Mouse (Mus musculus): ENCODE data around the gene Il10. TPM values are rescaled to one million over a fixed set of nuclear protein-coding genes. Genes with fewer than 3 reads are reported as not detected.
A peak's percentile ranks its signal among the peaks of the same experiment; 100 is the strongest.

Gene Il10
- not detected for total RNA-seq (2021)
- long read RNA-seq: 0 reads

DNA sequence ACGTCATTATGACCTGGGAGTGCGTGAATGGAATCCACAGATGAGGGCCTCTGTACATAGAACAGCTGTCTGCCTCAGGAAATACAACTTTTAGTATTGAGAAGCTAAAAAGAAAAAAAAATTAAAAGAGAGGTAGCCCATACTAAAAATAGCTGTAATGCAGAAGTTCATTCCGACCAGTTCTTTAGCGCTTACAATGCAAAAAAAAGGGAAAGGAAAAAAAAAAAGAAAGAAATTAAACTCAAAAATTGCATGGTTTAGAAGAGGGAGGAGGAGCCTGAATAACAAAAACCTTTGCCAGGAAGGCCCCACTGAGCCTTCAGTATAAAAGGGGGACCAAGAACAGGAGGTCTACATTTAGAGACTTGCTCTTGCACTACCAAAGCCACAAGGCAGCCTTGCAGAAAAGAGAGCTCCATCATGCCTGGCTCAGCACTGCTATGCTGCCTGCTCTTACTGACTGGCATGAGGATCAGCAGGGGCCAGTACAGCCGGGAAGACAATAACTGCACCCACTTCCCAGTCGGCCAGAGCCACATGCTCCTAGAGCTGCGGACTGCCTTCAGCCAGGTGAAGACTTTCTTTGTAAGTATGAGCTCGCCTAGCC is at the start of gene Il10:
Il10 (plus strand) TSS at position 354 of the 607 bp plus-strand sequence.
- no peak for DNase-seq (ENCODE audit: low spot score in 2 of 2)

DNA sequence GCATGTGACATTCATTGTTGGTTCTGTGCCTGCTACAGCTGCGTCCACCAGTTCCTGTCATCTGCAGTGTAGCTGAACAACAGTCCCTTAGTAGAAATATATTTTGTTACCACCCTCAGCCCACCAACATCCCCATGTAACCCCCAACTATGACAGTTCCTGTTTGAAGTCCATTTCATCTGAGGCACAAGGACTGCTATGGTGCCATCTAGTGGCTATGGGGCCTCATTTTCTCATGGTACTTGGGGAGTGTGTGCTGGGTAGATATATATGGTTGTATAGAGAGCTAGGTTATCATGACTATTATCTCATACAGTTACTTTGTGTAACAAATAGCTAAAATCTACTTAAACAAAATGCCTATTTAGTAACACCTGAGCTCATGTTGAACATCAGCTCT is 40.2 kb upstream of the Il10 start:
- peak in 1 of 2 experiments; percentile 58 for DNase-seq (ENCODE audit: low spot score in 2 of 2)

DNA sequence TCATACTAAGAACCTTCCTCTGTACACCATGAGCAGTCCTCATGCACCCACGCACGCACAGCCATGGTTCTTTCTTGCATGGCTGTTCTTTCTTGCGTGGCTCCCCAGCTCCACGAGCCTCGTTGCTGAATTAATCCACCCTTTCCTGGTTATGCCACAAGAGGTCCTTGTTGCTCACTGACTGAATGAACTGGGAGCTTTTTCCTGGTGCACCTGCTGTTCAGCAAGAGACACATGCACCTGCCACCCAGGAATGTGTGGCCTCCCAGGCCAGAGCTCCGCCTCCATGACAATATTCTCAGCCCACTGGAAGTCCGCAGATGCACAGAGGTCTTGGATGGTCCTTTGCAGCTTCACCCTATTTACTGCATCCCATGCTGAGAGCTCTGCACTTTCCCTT is 35.2 kb upstream of the Il10 start:
- peak; percentile 6 to 29 for DNase-seq (ENCODE audit: low spot score in 2 of 2)

DNA sequence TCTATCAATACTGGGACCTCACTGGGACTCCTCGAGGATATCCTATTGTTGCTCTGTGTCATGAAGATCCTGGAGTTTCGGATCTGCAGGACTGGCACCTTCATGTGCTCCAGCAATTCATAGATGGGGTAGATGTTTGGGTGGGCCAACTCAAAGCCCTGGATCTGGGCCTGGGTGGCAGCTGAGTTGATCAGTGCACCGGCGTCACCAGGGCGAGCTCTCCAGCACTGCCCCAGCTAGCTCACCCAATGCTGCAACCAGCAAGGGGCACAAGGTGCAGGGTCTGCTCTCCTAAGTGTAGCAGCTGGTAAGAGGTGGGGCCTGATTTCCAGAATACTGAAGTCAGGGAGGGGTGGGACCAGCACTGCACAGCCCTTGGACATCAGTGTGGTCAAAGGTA is 32.6 kb upstream of the Il10 start:
- no peak for DNase-seq (ENCODE audit: low spot score in 2 of 2)

DNA sequence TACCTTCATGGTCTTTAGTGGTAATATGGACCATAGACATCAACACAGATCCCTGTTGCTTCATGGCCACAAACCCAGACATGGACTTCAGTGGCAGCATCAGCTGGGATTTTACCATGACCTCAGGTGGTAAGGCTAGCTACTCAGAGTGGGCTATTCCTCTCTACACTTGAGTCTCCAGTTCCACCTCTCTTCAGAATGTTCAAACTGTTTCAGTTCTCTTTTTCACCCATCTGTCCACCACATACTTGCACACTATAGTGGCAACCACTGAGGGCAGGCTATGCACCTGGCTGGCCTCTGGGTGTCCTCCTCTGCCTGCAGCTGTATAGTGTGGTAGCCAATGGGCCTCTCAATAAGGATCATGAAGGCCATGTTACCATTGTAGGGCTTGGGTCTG is 32.2 kb upstream of the Il10 start:
- no peak for DNase-seq (ENCODE audit: low spot score in 2 of 2)

DNA sequence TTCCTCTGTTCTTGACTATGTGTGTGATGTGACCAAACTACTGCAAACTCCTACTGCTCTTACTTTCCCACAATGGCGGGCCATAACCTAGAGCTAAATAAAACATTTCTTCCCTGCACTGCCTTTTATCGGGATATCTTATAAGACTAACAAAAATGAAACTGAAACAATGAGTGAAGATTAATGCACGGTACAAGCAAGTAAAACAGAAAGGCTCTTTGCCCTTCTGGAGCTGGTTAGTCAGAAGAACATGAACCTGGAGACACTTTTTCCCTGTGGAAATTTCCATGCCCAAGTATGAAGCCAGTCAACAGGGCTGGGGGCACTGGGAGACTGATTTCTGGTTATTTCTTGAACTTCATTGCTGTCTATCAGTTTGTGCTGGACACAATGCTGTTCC is 30.3 kb upstream of the Il10 start:
- no peak for DNase-seq (ENCODE audit: low spot score in 2 of 2)

DNA sequence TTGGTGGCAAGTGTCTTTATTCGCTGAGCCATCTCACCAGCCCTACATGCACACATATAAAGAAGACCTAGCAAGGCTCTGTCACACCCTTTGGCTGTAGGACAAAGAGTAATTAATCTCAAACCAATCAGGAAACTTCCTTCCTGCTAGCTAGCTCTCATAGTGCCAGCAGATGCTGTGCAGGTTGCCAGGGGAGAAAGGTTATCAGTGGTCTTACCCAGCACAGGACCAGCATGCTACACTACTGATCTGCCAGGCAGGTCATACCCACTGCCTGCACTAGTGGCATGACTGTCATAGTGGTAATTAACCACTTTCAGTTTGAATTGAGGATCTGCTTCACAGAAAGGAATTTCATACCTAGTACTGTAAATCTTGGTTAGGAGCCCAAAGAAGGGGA is 29.2 kb upstream of the Il10 start:
- DNase-seq (ENCODE audit: low spot score in 2 of 2): no peak

DNA sequence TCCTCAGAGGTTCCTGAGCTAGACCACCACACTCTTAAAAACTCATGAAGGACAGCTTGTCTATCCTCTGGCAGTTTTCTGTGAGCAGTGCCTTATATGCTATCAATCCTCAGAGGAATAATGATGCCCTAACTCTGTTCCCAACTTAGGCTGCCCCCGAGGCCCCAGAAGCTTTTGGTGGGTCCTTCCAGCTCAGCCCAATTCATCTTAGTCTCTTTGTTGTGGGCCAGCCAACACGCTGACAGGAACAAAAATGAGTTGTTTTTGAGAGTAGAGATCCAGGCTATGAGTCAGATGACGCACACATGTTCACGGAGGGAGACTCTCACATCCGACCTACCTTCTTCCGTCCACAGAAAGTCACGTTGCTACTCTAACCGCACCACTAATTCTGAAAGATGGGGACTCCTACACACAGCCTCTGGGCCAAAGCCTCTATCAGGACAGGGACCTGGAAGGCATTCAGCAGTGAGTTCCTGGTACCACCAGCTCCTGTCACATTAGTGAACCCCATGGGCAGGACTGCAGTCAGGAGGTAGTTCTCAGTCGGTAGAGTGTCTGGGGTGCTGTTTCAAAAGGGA is 26.0 kb upstream of the Il10 start:
- no peak for DNase-seq (ENCODE audit: low spot score in 2 of 2)

DNA sequence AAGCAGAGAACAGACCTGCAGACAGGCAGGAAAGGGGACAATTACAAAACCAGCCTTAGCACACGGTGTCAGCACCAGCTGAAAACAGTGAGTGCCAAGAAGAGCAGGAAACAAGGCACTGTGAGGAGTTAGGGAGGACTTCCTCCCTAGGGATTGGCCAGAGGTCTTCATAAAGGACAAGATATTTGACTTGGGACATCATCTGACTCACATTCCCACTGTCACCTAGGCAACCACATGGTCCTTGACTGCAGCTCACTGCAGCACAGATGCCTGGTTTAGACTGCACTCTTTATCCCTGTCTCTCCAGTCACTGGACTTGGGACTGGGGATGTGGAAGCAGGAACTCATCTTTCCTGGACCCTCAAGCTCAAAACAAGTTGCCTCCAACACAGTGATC is 24.1 kb upstream of the Il10 start:
- no peak for DNase-seq (ENCODE audit: low spot score in 2 of 2)

DNA sequence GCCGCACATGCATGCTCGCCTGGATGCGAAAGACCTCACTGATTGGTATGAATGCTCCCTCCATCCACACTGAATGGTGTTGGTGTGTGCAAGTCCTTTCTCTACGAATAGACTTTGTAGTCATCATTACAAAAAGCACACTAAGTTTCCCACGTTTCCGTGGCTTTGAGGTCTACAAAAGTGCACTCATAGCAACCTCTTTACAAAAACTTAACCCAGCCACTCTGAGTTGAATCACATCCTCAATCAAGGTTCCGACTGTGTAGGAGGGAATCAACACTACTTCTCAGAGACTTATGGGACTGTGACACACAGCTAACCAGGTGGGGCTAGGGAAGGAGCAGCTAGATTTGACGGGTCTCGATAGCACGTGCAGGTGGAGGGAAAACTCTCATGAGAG is 23.3 kb upstream of the Il10 start:
- DNase-seq (ENCODE audit: low spot score in 2 of 2): no peak

DNA sequence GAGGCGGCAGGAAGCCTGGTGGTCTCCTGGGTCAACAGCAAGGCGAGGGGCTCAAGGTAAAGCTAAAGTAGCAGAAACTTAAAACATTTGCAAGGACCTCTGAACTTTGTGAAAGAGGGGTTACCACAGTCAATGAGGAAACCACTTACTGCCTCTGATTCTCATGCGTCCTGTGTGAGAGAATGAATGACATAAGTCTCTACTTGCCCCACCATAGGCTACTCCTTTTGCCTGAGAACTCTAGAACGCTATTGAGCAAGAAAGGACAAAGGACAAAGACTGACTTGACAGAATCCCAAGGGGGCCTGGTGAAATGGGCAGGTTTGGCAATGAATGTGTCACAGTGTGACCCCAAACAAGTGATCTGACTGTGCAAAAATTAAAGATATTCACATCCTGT is 22.2 kb upstream of the Il10 start:
- no peak for DNase-seq (ENCODE audit: low spot score in 2 of 2)

DNA sequence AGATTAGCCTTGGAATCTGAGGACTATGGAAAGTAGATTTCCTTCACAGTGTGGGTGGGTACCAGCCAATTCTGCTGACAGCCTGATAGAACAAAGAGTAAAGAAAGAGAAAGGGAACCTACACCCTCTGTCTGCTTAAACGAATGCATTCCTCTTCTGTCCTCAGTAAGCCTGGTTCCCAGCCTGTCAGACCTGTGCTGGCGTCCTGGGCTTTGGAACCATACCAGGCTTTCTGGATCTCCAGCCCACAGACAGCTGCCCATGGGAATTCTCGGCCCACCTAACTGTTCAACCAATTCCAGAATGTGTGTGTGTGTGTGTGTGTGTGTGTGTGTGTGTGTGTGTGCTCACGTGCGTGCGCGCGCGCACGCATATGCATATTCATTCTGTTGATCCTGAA is 21.3 kb upstream of the Il10 start:
- DNase-seq (ENCODE audit: low spot score in 2 of 2): peak; percentile 29 to 59

DNA sequence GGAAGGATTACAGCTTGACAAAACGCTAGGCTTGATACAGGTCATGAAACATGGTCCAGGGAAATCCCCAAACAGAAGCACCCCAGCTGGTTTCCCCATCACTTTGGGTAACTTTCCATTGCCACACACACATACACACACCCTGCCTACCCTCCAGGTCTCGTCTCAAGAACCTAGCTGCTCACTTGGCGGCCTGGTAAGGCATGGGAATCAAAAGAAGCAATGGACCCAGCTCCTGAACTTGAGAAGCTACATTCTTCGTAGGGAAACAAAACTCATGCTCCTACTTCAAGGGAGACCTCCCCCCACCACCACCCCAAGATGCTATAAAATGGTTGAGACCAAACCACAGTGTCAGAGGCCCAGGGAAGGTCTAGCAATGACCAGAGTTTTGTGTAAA is 19.9 kb upstream of the Il10 start:
- DNase-seq (ENCODE audit: low spot score in 2 of 2): no peak

DNA sequence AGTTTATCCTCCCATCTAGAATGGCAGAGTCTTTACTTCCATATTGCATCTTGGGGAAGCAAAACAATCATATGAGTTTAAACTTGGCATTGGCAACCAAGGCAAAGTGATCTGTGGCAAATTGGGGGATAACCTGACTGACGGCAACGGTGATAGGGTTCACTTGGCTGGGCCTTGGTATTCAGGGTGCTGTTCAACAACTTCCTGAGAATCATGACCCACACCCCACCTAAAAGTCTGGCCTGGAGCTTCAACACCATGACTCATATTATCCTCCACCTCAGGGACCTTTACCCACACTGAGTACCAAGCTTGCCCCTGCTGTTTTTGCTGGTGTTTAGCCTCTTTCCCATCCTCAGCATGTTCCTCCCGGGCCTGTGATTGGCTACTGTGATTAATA is 19.3 kb upstream of the Il10 start:
- no peak for DNase-seq (ENCODE audit: low spot score in 2 of 2)

DNA sequence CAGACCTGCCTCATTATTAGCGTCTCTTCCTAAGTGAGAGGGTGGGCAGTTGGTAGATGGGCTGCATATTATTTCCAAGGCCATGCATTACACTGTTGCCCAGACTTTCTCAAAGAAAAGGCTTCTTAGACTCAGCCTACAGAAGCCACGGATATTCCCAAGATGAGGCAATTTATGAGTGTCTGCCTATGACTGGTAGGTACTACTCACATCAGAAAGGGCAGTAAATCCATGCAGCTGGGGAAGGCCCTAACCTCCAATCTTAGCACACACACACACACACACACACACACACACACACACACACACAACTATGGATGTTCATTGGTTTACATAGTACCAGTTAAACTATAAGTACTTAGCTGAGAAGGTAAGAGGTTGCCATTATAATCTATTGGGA is 17.1 kb upstream of the Il10 start:
- DNase-seq (ENCODE audit: low spot score in 2 of 2): no peak

DNA sequence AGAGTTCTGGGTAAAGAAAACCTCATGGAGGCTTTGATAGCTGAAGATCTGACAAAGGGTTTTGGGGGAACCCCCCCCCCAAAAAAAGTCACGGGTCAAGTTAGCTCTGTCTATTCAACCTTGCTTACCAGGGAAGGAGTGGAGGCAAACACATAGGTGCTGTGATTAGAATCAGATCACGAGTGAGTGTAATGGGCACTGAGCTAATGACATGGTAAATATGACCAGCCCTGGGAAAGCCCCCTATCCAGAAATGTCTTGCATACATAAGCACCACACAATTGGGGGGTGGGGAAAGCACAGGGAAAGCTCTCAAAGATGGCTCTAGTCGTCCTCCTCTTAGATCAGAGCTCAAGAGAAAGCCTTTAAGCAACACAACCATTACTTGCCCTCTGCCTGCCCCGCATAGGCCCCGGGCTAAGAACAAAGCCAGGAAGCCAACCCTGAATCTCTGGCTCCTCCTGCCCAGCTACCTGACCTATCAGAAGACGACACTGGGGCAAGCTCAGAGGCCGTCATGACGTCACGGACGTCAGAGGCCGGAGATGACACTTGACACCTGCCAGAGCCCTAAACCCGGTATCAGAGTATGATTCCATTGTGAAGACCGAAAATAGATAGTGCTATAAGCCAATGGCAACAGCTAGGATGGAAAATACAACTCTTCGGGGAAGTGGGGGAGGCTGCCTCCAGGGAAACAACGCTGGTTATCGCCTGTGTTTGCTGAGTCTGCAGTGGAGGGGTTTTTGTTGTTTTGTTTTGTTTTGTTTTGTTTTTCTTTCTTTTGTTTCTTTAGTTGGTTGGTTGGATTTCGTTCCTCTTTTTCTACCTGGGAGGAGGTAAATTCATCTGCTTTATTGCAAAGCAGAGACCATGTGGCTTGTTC is 16.4 kb upstream of the Il10 start:
- no peak for DNase-seq (ENCODE audit: low spot score in 2 of 2)

DNA sequence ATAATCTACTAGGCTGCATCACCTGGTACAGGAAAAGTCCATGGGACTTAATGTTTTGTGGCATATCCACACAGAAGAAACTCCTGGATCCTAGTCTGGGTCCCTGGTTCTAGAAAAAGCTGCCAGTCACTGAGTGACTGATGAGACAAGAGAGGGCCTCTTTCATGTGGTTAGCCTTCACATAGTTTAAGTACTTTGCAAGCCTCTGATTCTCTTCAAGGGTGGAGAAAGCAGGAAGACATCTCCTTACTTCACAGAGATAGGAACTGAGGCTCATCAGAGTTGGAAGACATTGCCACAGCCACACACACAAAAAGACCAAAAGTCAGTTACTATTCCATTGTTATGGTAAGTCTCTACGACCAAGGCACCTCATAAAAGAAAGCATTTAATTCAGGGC is 13.6 kb upstream of the Il10 start:
- DNase-seq (ENCODE audit: low spot score in 2 of 2): no peak

DNA sequence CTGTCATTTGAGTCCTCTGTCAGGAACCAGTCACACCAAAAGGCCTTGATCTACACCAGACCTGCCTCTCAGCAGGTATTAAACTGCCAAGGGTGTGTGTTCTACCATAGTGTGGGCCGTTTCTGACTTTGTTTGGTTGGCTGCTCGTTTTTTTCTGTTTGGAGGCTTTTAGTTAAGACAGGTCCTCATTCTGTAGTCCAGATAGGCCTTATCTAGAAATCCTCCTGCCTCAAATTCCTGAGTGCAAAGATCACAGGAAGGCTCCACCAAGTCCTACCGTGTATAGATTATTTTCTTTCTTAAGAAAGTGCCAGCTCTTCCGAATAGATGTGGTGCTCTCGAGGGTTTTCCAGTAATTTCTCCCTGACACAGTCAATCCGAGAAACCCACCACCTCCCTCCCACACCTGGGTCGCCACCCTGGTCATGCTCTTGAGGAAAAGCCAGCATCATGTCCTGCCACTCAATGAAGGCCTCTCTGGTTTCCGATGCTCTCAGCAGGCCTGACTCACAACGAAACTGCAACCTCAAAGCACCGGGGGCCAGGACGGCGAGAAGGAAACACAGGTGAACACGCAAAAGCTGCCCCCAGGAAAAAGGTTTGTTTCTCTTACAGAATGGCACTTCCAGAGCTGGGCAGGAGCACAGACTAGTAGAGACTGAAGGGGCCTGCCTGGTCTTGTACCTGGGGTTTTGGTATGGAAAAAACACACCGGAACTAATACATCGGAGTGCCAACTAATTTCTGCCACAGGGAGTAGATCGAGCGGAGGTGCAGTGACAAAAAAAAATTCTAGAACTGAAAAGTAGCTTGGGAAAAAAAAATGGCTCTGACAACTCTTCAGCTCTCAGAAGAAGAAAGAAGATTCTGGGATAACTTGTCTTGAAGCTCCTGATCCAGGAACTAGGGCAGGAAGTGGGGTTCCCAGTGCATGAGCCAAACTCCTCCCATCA is 9.2 kb upstream of the Il10 start:
- DNase-seq (ENCODE audit: low spot score in 2 of 2): no peak

DNA sequence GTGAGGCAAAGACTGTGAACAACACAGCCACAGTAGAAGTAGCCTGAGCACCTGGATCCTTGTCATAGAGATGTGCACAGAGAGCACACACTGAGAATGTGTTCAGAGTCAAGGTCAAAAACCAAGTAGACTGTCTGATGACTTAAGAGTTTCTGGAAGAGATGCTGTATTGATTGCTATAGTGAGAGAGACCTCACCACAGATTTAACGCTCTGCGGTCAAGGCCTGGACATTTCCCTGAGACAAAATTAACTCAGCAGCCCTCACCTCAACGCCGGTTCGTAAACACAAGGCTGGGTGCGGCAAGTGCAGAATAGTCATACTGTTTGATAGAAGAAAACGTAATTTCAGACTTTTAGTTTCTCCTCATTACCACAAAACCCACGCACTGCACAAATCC is 7.2 kb upstream of the Il10 start:
- DNase-seq (ENCODE audit: low spot score in 2 of 2): no peak

DNA sequence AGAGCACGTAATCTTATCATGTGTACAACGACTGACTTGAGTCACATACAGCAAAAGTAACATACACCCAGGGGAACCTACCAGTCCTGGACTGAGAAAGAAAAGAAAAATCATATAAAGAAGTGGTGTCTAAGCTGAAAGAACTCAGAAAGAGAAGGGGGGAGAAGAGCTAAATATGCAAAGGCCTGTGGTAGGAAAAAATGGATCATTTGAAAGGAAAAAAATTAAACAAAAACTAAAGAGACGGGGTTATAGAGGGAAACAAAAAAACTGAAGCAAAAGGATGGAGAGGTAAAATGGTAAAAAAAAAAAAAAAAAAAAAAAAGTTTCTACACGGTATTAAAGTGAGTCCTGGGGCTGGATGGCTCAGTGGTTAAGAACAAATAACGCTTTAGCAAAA is 5.7 kb upstream of the Il10 start:
- no peak for DNase-seq (ENCODE audit: low spot score in 2 of 2)

DNA sequence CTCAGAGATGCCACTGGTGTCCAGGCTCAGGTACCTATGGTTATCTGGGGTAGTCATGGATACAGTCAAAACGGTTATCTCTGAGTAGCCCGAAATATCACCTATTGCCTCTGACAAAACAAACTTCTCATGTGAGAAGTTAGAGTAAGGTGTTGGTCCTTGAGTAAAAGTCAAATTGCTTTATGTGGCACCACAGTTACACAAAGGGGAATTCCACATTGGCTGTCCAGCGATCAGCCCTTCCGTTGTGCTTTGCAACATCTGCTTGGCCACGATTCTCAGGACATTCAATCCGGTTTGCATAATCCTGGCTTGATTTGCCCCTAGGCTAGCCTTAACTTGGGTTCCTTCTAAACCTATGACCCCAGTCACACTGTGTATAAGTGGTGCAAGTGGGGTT is 4.4 kb upstream of the Il10 start:
- DNase-seq (ENCODE audit: low spot score in 2 of 2): no peak

DNA sequence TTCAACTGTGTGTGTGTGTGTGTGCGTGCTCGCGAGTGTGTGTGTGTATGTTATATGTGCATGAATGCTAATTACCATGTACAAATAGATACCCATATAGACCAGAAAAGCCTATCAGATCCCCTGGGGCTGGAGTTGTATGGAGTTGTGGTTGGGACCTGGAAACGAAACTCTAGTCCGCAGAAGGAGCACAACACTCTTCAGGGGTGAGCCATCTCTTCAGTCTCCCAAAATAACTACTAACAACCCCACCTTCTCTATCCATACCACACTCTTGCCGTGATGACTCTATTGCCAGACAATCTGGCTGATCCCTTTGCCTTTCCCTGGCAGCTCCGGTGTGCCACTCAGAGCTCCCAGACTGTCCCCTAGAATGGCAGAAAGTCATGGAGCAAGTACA is 3.8 kb upstream of the Il10 start:
- no peak for DNase-seq (ENCODE audit: low spot score in 2 of 2)
